Mouse (Mus musculus): ENCODE results near the gene Fam126a. TPM values are rescaled to one million over a fixed set of nuclear protein-coding genes. Genes with fewer than 3 reads are reported as not detected.

Fam126a gene
- polyA plus RNA-seq, 1 experiment: 8.5 TPM

GRCm38 (mm10) chr5:24043367-24043766 lies 12.9 kb upstream of the Fam126a start:
- TF ChIP-seq POLR2A (IDR thresholded peaks at IDR 0.05; ENCODE audit: extremely low read depth, insufficient read depth, low read length) (no peak), CTCF (IDR thresholded peaks at IDR 0.05; ENCODE audit: extremely low read depth, insufficient read depth, low read length) (no peak)
- H3K27ac ChIP-seq (ENCODE audit: insufficient read depth, low read length): no peak overlapping the region
- no peak overlapping the region for H3K4me3 ChIP-seq (ENCODE audit: insufficient read depth, low read length)
- peaks cover 3% of the 10 kb centered on the region; the same call in 1 of the 2 replicates for H3K4me1 ChIP-seq (ENCODE audit: control insufficient read depth, insufficient read depth, low read length)

- Histone ChIP-seq H3K4me1 (ENCODE audit: control insufficient read depth, insufficient read depth, low read length) (peaks cover 3% of the 10 kb centered on the region; the same call in 1 of the 2 replicates), H3K27ac (ENCODE audit: insufficient read depth, low read length) (no peak overlapping the region), H3K4me3 (ENCODE audit: insufficient read depth, low read length) (no peak overlapping the region)
- TF ChIP-seq POLR2A (IDR thresholded peaks at IDR 0.05; ENCODE audit: extremely low read depth, insufficient read depth, low read length) (no peak), CTCF (IDR thresholded peaks at IDR 0.05; ENCODE audit: extremely low read depth, insufficient read depth, low read length) (no peak)
These were observed 10.9 kb upstream of the Fam126a start for GRCm38 (mm10) chr5:24041341-24041852.

GRCm38 (mm10) chr5:24040601-24041000 lies 10.1 kb upstream of the Fam126a start:
- no peak overlapping the region for H3K4me3 ChIP-seq (ENCODE audit: insufficient read depth, low read length)
- no peak overlapping the region for H3K27ac ChIP-seq (ENCODE audit: insufficient read depth, low read length)
- no peaks in the 10 kb centered on the region for H3K4me1 ChIP-seq (ENCODE audit: control insufficient read depth, insufficient read depth, low read length)
- TF ChIP-seq POLR2A (IDR thresholded peaks at IDR 0.05; ENCODE audit: extremely low read depth, insufficient read depth, low read length) (no peak), CTCF (IDR thresholded peaks at IDR 0.05; ENCODE audit: extremely low read depth, insufficient read depth, low read length) (no peak)

- Histone ChIP-seq H3K27ac (ENCODE audit: insufficient read depth, low read length) (no peak overlapping the region), H3K4me1 (ENCODE audit: control insufficient read depth, insufficient read depth, low read length) (no peaks in the 10 kb centered on the region), H3K4me3 (ENCODE audit: insufficient read depth, low read length) (no peak overlapping the region)
- TF ChIP-seq CTCF (IDR thresholded peaks at IDR 0.05; ENCODE audit: extremely low read depth, insufficient read depth, low read length) (no peak), POLR2A (IDR thresholded peaks at IDR 0.05; ENCODE audit: extremely low read depth, insufficient read depth, low read length) (no peak)
These were observed 8.9 kb upstream of the Fam126a start for GRCm38 (mm10) chr5:24039423-24039822.

GRCm38 (mm10) chr5:24038819-24039218 lies 8.3 kb upstream of the Fam126a start:
- Histone ChIP-seq H3K4me3 (ENCODE audit: insufficient read depth, low read length) (no peak overlapping the region), H3K27ac (ENCODE audit: insufficient read depth, low read length) (no peak overlapping the region), H3K4me1 (ENCODE audit: control insufficient read depth, insufficient read depth, low read length) (no peaks in the 10 kb centered on the region)
- TF ChIP-seq CTCF (IDR thresholded peaks at IDR 0.05; ENCODE audit: extremely low read depth, insufficient read depth, low read length) (no peak), POLR2A (IDR thresholded peaks at IDR 0.05; ENCODE audit: extremely low read depth, insufficient read depth, low read length) (no peak)

- Histone ChIP-seq H3K27ac (ENCODE audit: insufficient read depth, low read length) (no peak overlapping the region), H3K4me1 (ENCODE audit: control insufficient read depth, insufficient read depth, low read length) (no peaks in the 10 kb centered on the region), H3K4me3 (ENCODE audit: insufficient read depth, low read length) (no peak overlapping the region)
- no peak for TF ChIP-seq CTCF (IDR thresholded peaks at IDR 0.05; ENCODE audit: extremely low read depth, insufficient read depth, low read length)
These were observed 7.7 kb upstream of the Fam126a start for GRCm38 (mm10) chr5:24038190-24038589.

GRCm38 (mm10) chr5:24036731-24037130 lies 6.2 kb upstream of the Fam126a start:
- TF ChIP-seq POLR2A (IDR thresholded peaks at IDR 0.05; ENCODE audit: extremely low read depth, insufficient read depth, low read length) (no peak), CTCF (IDR thresholded peaks at IDR 0.05; ENCODE audit: extremely low read depth, insufficient read depth, low read length) (no peak)
- Histone ChIP-seq H3K27ac (ENCODE audit: insufficient read depth, low read length) (no peak overlapping the region), H3K4me3 (ENCODE audit: insufficient read depth, low read length) (no peak overlapping the region), H3K4me1 (ENCODE audit: control insufficient read depth, insufficient read depth, low read length) (no peaks in the 10 kb centered on the region)

- no peaks in the 10 kb centered on the region for H3K4me1 ChIP-seq (ENCODE audit: control insufficient read depth, insufficient read depth, low read length)
- no peak overlapping the region for H3K27ac ChIP-seq (ENCODE audit: insufficient read depth, low read length)
- no peak overlapping the region for H3K4me3 ChIP-seq (ENCODE audit: insufficient read depth, low read length)
- TF ChIP-seq POLR2A (IDR thresholded peaks at IDR 0.05; ENCODE audit: extremely low read depth, insufficient read depth, low read length) (no peak), CTCF (IDR thresholded peaks at IDR 0.05; ENCODE audit: extremely low read depth, insufficient read depth, low read length) (no peak)
These were observed 4.5 kb upstream of the Fam126a start for GRCm38 (mm10) chr5:24034970-24035369.

- H3K27ac ChIP-seq (ENCODE audit: insufficient read depth, low read length): no peak overlapping the region
- TF ChIP-seq POLR2A (IDR thresholded peaks at IDR 0.05; ENCODE audit: extremely low read depth, insufficient read depth, low read length): no peak
- TF ChIP-seq CTCF (IDR thresholded peaks at IDR 0.05; ENCODE audit: extremely low read depth, insufficient read depth, low read length): no peak
These were observed 3.6 kb upstream of the Fam126a start for GRCm38 (mm10) chr5:24034091-24034490.

GRCm38 (mm10) chr5:24029946-24030578 lies 428 bp downstream of the Fam126a start:
- Histone ChIP-seq H3K4me3 (ENCODE audit: insufficient read depth, low read length) (peak overlapping the region; percentile 49), H3K4me1 (ENCODE audit: control insufficient read depth, insufficient read depth, low read length) (peaks cover 3% of the 10 kb centered on the region; the same call in 1 of the 2 replicates), H3K27ac (ENCODE audit: insufficient read depth, low read length) (no peak overlapping the region)
- TF ChIP-seq CTCF (IDR thresholded peaks at IDR 0.05; ENCODE audit: extremely low read depth, insufficient read depth, low read length) (no peak), POLR2A (IDR thresholded peaks at IDR 0.05; ENCODE audit: extremely low read depth, insufficient read depth, low read length) (no peak)

More at GRCm38 (mm10) chr5:24034091-24034490, 3.6 kb upstream of the Fam126a start:
- H3K4me3 ChIP-seq (ENCODE audit: insufficient read depth, low read length): no peak overlapping the region
- 0 out of 2 replicates have a peak, but pooled peaks cover 2% of the 10 kb centered on the region for H3K4me1 ChIP-seq (ENCODE audit: control insufficient read depth, insufficient read depth, low read length)

Data from cortical plate, adult 2 months (tissue).